Mouse (Mus musculus) intestine, postnatal 0 days (tissue): ENCODE data around the gene Dlg4. TPM values are rescaled to one million over a fixed set of nuclear protein-coding genes. Genes with fewer than 3 reads are reported as not detected.

Source experiments
- ATAC-seq: fragments of 200-750 bp; cut with Nextera tagmentation; 2 replicates; pipeline ENCODE4 v1.8.0; 2017; ENCODE audit warnings: mild to moderate bottlenecking, moderate TSS enrichment, moderate library complexity
- H3K27ac ChIP-seq: fragments of 300-500 bp; sonication (generic); 2 replicates; pipeline ENCODE4 v1.5.1; 2014; ENCODE audit warnings: mild to moderate bottlenecking, low read depth, low read length, moderate library complexity
- H3K27me3 ChIP-seq: fragments of 300-500 bp; sonication (generic); replicated peaks from 2 replicates; pipeline ENCODE4 v1.6.1; 2014; ENCODE audit warnings: low read length, mixed read lengths; ENCODE audit not compliant: control insufficient read depth, insufficient read depth
- H3K36me3 ChIP-seq: fragments of 300-500 bp; sonication (generic); 2 replicates; pipeline ENCODE4 v1.6.1; 2014; ENCODE audit warnings: mild to moderate bottlenecking, moderate library complexity; ENCODE audit not compliant: control insufficient read depth, insufficient read depth
- H3K4me1 ChIP-seq: fragments of 300-500 bp; sonication (generic); replicated peaks from 2 replicates; pipeline ENCODE4 v1.6.1; 2014; ENCODE audit warnings: antibody characterized with exemption, low read length, mixed read lengths; ENCODE audit not compliant: control insufficient read depth, insufficient read depth
- H3K4me2 ChIP-seq: fragments of 300-500 bp; sonication (generic); replicated peaks from 2 replicates; pipeline ENCODE4 v1.6.1; 2014; ENCODE audit warnings: low read depth, mild to moderate bottlenecking, moderate library complexity
- H3K4me3 ChIP-seq: fragments of 300-500 bp; sonication (generic); 2 replicates; pipeline ENCODE4 v1.5.1; 2014; ENCODE audit warnings: low read depth, low read length
- H3K9ac ChIP-seq: fragments of 300-500 bp; sonication (generic); 2 replicates; pipeline ENCODE4 v1.6.1; 2014; ENCODE audit warnings: mild to moderate bottlenecking, low read depth, low read length
- H3K9me3 ChIP-seq: fragments of 300-500 bp; sonication (generic); 2 replicates; pipeline ENCODE4 v1.6.1; 2016; ENCODE audit warnings: mixed run types; ENCODE audit not compliant: control insufficient read depth
- CTCF ChIP-seq: sonication (generic); IDR thresholded peaks from 2 replicates; pipeline ENCODE4 v1.5.1; 2016; ENCODE audit warnings: low read depth, mild to moderate bottlenecking, control low read depth, antibody characterized with exemption, moderate library complexity
- WGBS: fragments of 180-500 bp; shearing (Covaris S2); extraction: QIAGEN DNeasy Blood & Tissue Kit; methylation state at CpG from one replicate; pipeline ENCODE4 v1.1.7; 2014; 5-methylcytosine and 5-hydroxymethylcytosine counted together
- polyA plus RNA-seq: library from polyadenylated mRNA; unstranded; fragments of >200 nt; fragmentation: Nextera tagmentation; extraction: Ambion mirVana; gene quantifications from 2 replicates; pipeline ENCODE4 v1.2.1, GENCODE M21; 2015

Dlg4 gene
- polyA plus RNA-seq, 1 experiment from 2014 or later: 1.4 TPM

DNA sequence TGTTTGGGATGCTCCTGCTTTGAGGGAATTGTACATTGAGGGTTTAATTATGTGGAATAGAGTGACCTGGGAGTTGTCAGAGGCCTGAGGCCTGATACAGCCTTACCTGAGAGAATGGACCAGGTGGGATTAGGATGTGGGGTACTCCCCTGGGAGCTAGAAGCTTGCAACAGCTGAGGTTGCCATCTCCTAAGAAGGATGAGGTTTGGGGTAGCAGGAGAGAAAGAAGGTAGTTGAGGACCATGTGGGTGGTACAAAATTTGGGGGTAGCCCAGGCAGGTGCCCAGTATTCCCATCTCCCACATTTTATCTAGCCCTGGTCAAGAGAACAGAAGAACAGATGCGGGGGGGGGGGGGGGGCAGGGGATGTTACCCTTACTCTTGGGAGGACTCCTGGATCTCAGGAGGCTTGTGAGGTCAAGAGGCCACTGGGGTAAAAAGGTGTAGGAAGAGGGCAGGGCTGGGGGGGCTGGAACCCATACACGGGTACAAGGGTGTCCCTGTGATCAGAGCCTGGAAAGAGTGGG, 2.8 kb downstream of the Dlg4 start:
- no peak for TF ChIP-seq CTCF

DNA sequence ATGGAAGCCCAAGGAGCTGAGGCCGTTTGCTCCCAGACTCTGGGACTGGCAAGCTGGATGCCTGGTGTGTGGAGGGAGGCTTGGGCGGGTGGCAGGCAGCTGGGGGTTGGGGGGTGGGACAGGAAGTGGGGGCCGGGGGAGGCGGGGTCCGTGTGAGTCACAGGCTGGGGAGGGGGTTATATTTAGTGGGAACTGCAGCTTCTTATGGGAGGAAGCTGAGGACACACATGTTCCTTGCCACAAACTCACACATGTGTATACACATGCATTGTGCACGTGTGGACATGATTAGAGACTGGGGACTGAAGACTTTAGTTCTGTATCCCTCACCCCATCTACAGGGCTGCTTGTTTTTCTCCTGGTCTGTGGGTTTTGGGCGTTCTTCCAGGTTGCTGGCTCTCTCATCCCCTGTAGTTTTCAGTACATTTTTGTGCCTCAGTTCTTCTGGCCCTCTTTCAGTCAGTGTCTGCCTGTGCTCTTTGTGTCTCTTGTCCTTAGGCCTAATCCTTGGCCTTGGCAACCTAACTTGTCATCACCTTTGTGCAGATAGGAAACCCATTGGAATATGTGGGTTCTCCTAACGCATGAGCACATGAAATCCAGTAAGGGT, 3.4 kb downstream of the Dlg4 start:
- no peak for ATAC-seq
- no peaks in the 10 kb centered on the region for H3K36me3 ChIP-seq
- H3K4me2 ChIP-seq: peak overlapping the region; percentile 58; the same call in 1 of the 2 replicates
- H3K4me1 ChIP-seq: 0 out of 2 replicates have a peak, but pooled peaks cover 5% of the 10 kb centered on the region
- no peak for TF ChIP-seq CTCF
- H3K4me3 ChIP-seq: no peak overlapping the region
- H3K9me3 ChIP-seq: no peaks in the 10 kb centered on the region
- WGBS: 32% methylated on average over 8 of the region's 8 CpGs
- H3K27ac ChIP-seq: no peak overlapping the region; the same call in none of the 2 replicates
- peaks cover 17% of the 10 kb centered on the region for H3K27me3 ChIP-seq
- 0 out of 2 replicates have a peak overlapping the region, but pooled peaks have one; percentile 11 for H3K9ac ChIP-seq

More for the DNA sequence above, 2.8 kb downstream of the Dlg4 start:
- Histone ChIP-seq H3K36me3 (no peaks in the 10 kb centered on the region), H3K27ac (no peak overlapping the region), H3K27me3 (peaks cover 12% of the 10 kb centered on the region), H3K9me3 (no peaks in the 10 kb centered on the region), H3K4me3 (0 out of 2 replicates have a peak overlapping the region, but pooled peaks have one; percentile 43), H3K4me2 (peak overlapping the region; percentile 58), H3K9ac (0 out of 2 replicates have a peak overlapping the region, but pooled peaks have one; percentile 11), H3K4me1 (0 out of 2 replicates have a peak, but pooled peaks cover 8% of the 10 kb centered on the region)
- ATAC-seq: no peak
- 33% methylated on average over 2 of the region's 2 CpGs for WGBS

GRCm38 (mm10) chr11:70020731-70021263, 4.1 kb downstream of the Dlg4 start:
- peak; percentile 77 for TF ChIP-seq CTCF
- 2% methylated on average over 8 of the region's 8 CpGs for WGBS
- peak; percentile 79 for ATAC-seq
- Histone ChIP-seq H3K27me3 (peaks cover 18% of the 10 kb centered on the region), H3K4me2 (peak overlapping the region; percentile 71), H3K4me1 (0 out of 2 replicates have a peak, but pooled peaks cover 2% of the 10 kb centered on the region), H3K9me3 (no peaks in the 10 kb centered on the region), H3K27ac (no peak overlapping the region), H3K36me3 (no peaks in the 10 kb centered on the region), H3K4me3 (peak overlapping the region; percentile 45), H3K9ac (no peak overlapping the region; the same call in 1 of the 2 replicates)

DNA sequence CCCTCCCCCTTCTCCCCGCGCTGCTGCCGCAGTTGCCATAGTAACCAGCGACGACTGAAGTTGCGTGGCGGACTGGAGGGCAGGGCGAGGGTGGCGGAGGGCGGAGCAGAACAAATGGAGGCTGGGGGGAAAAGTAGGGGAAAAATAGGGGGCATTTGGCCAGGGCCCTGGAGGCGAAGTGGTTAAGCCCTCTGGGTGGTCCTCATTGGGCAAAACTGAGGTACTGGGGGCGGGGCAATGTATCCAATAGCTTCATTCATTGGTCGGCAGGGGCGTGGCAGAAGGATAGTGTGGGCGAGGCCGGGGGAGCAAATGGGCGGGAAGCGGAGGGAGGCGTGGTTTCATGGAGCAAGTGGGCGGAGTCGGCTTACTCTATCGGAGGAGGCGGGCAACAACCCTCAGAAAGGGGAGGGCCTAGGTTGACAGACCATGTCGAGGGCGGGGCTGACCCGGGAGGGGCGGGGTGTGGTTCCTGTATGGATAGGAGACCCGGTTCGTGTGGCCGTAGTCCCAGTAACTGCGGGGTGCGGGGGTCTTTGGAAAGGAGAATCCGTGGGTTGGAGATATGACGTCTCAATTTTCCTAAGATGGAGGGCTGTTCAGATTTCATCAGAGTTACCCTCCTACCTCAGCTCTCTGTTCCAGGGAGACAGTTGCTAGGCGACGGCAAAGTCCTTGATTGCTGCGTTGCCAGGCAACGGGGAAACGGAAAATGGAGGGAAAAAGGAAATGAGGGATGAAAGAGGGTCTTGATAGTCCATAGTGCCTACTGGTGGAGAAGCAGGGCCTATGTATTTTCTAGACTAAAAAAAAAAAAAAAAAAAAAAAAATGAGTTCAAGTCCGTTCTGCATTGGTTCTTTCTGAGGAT, 4.8 kb downstream of the Dlg4 start:
- Histone ChIP-seq H3K4me3 (peak overlapping the region; percentile 45), H3K27me3 (peaks cover 20% of the 10 kb centered on the region), H3K4me1 (0 out of 2 replicates have a peak, but pooled peaks cover 2% of the 10 kb centered on the region), H3K4me2 (peak overlapping the region; percentile 71), H3K27ac (no peak overlapping the region), H3K9ac (no peak overlapping the region; the same call in 1 of the 2 replicates), H3K9me3 (no peaks in the 10 kb centered on the region), H3K36me3 (no peaks in the 10 kb centered on the region)
- 0 out of 2 replicates have a peak, but pooled peaks have one; percentile 17 for TF ChIP-seq CTCF
- WGBS: 2% methylated on average over 40 of the region's 40 CpGs
- ATAC-seq: peak; percentile 77

DNA sequence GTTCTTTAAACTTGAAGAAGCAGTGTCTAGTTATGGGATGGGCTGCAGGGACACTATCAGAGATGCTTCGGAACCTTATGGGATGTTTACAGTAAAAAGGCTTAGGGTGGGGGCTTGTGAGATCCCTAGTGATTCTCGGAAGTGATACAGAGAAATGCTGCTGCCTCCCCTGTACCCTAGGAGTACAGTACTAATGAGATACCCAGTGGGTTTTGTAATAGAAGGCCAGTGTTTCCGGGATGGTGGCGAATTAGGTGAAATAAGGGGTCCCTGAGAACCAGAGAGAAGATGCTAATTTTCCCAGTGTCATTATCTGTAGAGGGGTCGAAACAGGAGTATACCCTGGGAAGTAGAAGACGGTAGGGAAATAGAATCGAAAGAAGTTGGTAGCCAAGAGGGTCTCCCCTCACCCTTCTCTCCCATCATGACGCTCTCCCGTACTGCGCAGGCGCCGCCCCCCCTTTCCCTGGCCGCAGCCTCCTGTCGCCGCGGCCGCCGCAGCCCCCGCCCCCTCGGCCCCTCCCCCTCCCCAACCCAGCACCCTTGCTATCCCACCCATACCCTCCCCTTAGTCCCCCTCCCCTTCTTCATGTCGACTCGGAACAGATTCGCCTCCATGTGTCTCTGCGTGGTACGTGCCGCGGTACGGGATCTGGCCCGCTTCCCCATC, 6.9 kb downstream of the Dlg4 start:
- ATAC-seq: no peak
- no peak for TF ChIP-seq CTCF
- no peaks in the 10 kb centered on the region for H3K9me3 ChIP-seq
- H3K27me3 ChIP-seq: peaks cover 28% of the 10 kb centered on the region
- H3K9ac ChIP-seq: peak overlapping the region; percentile 7; the same call in 1 of the 2 replicates
- H3K4me3 ChIP-seq: peak overlapping the region; percentile 20; the same call in 1 of the 2 replicates
- peak overlapping the region; percentile 50 for H3K4me2 ChIP-seq
- WGBS: 11% methylated on average over 25 of the region's 29 CpGs
- H3K27ac ChIP-seq: no peak overlapping the region
- no peaks in the 10 kb centered on the region for H3K36me3 ChIP-seq
- 0 out of 2 replicates have a peak, but pooled peaks cover 2% of the 10 kb centered on the region for H3K4me1 ChIP-seq
